Mouse (Mus musculus) gastrocnemius, postnatal 36 days (tissue): ENCODE data around the gene Neurl1a. TPM values are rescaled to one million over a fixed set of nuclear protein-coding genes. Genes with fewer than 3 reads are reported as not detected.

ENCODE experiments used
- DNase-seq, 2 experiments: peaks; one replicate each; pipeline ENCODE4 v3.0.0; 2022
- intact Hi-C: fragments of 180-260 bp; cut with DNase I; formaldehyde crosslinking; loops from one replicate; pipeline ENCODE4 v1.15.1; 2025
- total RNA-seq, 2 experiments: library from RNA; stranded (reverse); gene quantifications; 2 replicates each; pipeline ENCODE4 v1.2.3; 2021

Neurl1a gene
- total RNA-seq, 2 experiments from 2014 or later = 116 to 129 TPM

DNA sequence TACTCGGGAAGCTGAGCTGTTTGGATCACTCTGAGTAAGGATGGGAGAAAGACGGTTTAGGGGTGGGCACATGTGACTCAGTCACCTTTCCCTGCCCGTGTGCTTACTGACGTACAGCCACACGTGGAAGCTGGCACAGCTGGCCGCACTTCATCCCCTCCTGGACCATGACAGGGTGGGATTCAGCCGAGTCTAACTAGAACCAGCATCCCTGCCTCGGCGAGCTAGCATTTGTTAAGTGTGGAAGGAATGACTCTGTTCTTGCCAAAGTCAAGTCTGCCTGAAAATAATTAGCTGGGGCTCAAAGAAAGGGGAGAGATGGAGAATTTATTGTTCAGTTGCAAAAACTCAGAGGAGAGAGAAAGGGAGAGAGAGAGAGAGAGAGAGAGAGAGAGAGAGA, 91.9 kb downstream of the Neurl1a start:
- DNase-seq = no peak
- intact Hi-C loops = no loop called here

DNA sequence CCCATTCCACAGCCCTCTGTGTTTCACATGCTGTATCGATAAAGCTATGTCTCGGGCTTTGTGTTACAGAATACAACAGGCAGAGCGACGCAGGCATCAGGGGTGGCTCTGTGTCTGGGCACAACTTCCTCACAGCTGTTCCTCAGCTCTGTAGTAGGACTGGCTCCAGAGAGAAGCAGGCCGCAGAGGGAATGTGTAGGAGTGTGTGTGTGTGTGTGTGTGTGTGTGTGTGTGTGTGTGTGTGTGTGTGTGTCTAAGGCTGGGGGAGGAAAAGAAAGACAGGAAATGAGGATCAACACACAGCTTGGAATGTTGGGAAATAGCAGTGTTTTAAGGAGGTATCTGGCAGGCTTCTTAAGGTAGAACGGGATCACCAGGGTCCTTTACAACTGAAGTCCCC, 98.1 kb downstream of the Neurl1a start:
- intact Hi-C loops = loop anchor here (2.0 kb wide), 1 partner anchor 62 kb away; no protein-coding TSS in a partner anchor

DNA sequence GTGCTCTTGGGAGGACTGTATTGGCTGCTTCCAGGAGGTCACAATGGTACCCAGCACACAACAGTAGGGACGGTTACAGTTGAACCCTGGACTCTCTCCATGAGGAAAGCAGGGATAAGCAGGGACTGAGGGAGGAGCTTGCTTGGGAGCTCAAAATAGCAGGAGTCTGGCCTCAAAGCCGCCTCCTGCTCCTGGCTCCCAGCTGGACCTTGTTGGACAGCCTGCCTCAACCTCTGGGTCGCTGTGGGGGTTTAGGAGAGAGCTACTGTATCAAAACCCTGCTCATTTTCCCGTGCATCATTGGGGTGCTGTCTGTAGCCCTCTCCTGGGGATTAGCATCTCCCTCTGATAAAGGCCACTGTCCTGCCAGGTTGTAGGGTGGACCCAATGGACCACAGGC, 100.8 kb downstream of the Neurl1a start:
- intact Hi-C loops = no loop called here
- DNase-seq = no peak

More for the DNA sequence above, 98.1 kb downstream of the Neurl1a start:
- DNase-seq = peak in 1 of 2 experiments; percentile 32

DNA sequence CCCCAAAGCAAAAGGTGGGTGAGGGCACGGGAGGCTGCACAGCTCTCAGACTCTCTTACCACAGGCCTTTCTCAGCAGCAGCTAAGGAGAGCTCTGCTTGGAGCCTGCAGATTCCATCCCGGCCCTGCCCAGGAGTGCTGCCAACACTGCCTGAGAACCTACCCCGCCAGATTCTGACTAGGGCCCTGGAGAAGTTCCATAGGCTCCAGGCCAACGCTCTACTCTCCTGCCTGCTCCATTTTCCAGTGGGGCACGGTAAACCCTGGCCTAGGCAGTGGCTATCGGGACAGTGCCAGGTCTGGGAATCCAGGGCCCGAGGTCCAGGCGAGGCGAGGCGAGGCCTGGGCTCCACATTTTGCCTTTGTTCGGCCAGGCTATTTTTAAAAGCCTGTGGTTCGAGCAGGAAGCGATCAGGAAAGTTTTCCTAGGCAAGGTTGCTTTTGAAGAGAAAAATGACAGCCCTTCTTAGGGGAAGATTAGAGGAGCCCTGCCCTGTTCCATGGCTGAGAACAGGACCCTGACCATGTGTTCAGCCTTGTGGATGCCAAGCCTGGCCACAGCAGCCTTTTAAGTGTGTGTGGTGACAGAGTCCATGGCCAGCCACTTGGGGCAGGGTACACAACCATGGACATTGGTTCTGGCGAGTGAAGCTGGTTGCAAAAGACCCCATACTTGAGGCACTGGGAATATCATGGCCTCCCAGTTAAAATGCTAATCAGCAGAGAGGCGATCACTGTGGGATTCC, 101.3 kb downstream of the Neurl1a start:
- intact Hi-C loops = loop anchor here (5.0 to 10.0 kb wide), 2 partner anchors 37 to 215 kb away; no protein-coding TSS in a partner anchor
- DNase-seq = peak; percentile 92

DNA sequence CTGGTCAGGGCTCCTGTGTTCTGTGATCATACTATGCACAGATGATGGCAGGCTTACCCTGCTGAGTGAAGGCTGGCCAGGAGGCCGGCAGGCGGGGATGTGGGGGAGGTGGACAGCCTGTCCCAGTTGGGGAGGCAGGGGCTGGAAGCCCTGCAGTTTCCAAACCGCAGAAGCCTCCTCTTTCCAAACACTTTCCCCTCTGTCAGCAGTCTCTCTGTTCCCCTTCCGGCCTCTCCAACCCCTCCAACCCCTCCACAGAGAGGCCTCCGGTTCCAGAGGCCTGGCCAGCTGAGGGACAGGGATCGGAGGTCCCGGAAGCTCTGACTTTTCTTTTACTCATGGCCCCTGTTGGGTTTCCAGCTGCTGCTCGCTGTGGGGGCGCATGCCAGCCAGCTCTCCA, 102.3 kb downstream of the Neurl1a start:
- intact Hi-C loops = loop anchor here (5.0 to 10.0 kb wide), 2 partner anchors 36 to 214 kb away; no protein-coding TSS in a partner anchor

DNA sequence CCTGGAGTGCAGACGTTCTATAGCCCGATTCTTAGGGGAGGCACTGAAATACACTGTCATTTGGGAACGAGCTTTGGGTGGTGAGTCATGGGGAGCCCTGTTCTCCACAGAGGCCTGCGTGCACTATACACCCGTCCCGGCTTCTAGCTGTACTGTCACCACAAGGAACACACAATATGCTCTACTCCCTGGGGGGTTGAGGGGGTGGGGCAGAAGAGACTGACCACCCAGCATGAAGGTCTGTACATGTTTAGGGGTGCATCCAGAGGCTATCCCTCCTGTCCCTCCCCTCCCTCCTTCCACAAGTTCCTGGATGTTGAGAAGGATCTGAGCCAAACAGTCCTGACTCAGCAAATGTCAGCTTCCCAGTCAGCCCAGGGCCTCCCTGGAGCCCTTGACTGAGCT, 103.4 kb downstream of the Neurl1a start:
- intact Hi-C loops = loop anchor here (2.0 to 10.0 kb wide), 3 partner anchors 15 to 213 kb away; no protein-coding TSS in a partner anchor
- no peak for DNase-seq

More for the DNA sequence above, 102.3 kb downstream of the Neurl1a start:
- DNase-seq = peak in 1 of 2 experiments; percentile 33

DNA sequence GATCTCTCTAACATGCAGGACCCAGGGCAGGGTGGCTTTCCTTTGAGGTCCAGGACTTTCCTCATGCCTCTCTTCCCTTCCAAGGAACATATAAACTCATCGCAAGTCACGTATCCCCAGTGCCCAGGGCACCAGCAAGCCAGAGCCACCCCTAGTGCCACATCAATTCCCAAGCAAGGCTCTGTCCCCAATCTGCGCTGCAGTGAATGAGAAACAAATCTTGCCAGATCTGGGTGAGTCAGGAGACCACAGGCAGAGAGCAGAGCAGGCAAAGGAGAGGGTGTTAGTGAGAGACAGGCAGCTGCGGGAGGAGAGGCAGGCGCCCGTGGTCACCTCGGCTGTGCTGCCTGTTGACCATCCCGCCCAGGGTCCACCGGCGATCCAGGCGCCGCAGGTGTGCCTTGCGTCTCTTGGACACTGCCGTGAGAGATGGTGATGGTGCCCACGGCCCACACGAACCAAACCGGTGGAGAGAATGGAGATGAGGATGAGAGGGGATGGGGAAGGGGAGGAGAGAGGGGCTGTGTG, 104.1 kb downstream of the Neurl1a start:
- intact Hi-C loops = loop anchor here (2.0 to 10.0 kb wide), 3 partner anchors 14 to 212 kb away; no protein-coding TSS in a partner anchor
- DNase-seq = no peak

DNA sequence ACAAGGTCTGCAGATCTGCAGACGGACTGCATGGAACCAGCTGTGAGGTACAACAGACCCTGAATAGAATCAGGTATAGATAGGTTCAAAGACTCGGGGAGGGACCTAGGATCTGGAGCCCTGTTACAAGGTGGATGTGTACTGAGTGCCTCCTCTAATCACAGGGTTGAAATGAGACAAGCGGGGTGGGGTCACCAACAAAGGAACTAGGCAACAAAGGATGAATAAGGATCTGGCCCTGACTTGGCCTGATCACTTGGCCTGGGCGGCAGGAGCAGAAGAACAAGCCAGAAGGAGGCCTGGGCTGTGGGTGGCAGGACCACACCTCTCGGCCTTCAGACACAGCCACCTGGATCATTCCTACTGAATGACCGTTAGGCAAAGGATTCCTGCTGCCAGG, 107.0 kb downstream of the Neurl1a start:
- intact Hi-C loops = loop anchor here (10.0 kb wide), 1 partner anchor 209 kb away; no protein-coding TSS in a partner anchor
- no peak for DNase-seq

DNA sequence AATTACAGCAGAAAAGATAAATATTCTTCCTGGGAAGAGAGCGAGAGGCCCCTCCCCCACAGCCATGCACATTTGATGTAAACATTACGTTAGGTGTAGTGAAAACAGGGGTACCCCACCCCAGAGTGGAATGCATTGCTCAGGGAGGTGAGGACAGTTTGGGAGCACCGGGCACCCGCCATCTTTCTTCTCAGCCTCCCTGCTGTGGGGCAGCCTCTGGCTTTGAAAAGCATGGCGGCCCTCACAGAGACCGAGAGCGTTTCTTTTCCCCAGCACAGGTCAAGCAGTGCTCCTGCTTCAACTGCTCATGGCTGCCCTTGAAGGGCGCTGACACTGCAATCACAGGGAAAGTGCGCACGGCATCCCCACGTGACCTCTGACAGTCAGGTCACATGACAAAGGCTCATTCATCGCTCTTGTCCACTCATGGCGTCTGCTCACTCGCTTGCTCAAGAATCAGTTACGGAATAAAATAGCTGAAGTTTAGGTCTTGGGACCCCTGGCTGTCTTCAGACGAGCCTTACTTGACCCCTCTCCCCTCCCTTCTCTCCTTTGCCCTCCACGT, 108.3 kb downstream of the Neurl1a start:
- no peak for DNase-seq
- intact Hi-C loops = loop anchor here (10.0 kb wide), 1 partner anchor 208 kb away; no protein-coding TSS in a partner anchor

DNA sequence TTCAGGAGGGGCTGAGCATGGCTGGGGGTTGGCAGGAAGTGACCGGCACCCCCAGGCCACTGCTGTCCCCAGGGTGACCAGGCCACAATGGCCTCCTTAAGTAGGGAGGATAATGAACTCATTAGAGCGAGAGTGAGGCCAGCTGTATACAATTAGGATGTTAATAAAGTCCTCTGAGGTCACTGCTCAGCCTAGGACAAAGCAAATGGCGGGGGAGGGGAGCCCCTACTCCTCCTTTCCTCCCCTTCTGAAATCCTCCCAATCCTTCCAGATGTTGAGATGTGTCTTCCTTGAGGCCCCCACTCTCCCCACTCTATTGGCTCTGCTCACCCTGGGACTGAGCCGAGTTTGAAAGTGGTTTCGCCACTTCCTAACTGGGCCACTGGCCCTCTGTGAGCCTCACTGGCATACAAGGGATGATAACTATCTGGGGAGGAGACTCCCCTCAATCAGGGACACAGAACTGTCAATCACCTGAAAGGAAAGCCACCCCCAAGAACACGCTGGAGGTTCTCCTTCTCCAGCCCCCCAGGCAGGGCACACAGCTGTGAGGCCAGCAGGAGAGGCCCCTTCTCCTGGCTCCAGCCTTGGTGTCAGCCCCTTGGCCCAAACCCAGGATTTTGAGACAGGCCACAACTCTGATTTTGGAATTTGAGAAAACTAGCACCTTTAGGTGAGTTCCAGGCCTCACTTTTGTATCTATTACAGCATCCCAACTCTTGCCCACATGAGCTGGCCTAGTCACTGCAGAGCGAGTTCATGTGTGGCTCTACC, 112.9 kb downstream of the Neurl1a start:
- no peak for DNase-seq
- intact Hi-C loops = no loop called here

DNA sequence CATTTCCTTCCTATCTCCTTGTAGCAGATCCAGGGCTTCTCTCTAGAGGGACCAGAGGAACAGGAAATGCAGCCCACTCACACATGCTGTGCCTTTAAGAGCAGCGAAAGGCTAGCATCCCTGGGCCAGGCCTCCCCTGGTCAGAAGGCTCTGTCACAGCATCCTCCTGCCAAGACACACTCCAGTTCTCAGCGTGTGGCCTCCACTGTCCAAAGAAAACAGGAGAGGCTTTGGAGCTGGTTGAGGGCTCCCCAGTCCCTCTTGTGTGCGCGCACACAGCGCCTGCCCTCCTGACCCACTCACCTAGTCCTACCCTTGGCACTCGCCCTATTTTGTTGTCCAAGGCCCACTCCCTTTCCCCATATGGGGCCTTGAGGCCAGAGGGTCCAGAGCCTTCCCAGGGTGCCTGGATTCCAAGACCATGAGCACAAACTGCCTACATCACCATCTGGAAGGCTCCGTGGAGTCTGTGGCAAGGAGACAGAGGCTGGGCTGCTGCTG, 113.9 kb downstream of the Neurl1a start:
- intact Hi-C loops = no loop called here
- no peak for DNase-seq

DNA sequence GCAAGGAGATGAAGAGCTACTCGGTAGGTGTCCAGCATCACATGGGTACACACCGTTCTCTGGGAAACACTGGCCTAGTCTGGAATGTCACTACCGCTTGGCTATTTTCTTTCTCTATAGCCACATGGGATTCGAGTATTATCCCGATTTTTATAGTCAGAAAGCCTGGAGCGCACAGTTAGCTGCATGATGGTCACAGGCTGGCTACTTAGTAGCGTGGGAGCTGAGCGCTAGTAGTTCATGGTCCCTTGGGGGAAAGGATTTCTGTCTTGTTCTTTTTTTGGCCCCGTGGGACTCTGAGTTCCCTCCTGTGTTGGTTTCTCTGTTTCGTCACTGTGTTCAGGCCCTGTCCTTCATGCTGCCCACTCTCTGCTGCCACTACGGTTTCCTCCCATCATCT, 119.5 kb downstream of the Neurl1a start:
- DNase-seq = no peak
- intact Hi-C loops = no loop called here

DNA sequence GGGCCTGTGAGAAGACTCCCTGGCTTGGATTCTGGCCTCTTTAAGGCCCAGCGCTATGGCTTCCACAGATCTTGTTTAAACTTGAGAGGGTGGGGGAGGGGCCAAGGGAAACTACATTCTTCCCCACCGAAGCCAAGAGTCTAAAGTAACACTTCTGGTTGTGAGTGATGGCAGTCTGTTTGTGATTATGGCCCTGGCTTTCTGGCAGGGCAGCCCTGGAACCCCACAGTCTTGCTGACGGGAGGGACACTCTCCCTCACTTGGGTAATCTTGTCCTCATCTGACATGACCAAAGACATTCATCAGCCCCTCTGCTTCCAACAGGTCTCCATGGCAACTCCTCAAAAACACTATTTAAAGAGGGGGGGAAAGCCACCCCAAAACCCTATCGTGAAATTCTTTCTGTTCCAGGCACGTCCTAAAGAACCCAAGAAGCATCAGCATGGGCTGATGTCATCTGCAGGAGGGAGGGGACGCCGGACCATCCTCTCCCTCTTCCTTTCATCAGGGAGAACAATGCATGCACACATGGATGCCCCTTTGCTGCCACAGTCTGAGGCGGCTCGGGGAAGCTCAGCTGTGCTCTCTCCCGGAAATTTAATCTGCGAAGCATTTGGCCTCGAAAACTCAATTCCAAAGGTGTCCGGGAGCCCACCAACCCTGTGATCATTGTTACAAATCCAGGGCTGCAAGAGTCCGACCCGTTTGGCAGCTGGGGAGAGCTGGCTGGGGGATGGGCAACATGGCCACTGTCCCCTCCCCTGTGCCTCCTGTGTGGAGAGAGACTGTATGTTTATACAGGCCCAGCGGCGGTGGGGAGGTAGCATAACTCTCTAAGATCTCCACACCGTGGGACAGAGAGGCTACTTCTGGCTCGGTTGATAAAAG, 122.9 kb downstream of the Neurl1a start:
- no peak for DNase-seq
- intact Hi-C loops = no loop called here

DNA sequence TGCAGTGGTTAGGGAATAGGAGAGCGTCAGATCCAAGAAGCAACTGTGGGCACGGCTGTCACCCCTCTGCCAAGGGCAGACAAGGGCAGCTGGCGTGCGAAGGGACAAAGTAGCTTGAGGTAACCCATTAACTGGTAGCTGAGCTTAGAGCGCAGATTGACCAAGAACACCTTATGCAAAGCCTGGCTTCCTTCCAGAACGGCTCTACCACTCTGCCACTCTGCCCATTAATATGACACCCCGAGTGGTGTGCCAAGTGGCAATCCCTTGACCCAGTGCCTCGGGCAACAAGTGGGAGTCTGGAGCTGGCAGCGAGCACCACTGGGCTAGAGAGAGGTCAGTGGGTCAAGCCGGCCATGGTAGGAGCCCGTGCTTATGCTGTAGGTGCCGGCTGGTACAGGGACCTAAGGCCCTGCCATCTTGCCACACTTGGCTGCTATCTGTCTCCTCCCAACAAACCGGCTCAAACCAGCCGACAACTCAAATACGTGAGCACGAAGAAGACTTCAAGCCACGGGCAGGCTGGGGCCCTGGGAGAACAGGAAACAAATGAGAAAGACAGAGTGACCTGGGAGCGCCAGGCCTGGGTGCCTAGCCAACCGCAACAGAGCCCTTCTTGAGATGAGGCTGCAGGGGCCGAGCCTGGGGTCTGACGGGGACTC, 123.7 kb downstream of the Neurl1a start:
- DNase-seq = peak in 1 of 2 experiments; percentile 44
- intact Hi-C loops = no loop called here

DNA sequence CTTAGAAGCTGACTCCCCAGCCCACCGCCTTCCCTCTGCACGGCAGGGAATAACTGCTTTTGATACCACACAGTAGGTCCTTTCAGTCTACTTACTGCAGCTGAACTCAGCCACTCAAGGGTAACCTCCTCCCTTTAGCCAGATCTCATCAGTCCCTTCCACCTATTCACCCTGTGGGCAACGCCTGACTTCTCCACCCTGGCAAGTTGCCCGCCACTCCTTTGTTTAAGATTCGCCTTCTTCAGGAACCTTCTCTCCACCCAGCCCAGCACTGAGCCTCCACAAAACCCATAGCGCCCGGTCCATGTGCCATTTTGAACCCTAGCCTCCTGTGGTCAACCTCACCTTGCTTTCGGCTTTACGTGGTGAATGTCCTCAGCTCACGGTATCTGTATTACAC, 124.5 kb downstream of the Neurl1a start:
- no peak for DNase-seq

DNA sequence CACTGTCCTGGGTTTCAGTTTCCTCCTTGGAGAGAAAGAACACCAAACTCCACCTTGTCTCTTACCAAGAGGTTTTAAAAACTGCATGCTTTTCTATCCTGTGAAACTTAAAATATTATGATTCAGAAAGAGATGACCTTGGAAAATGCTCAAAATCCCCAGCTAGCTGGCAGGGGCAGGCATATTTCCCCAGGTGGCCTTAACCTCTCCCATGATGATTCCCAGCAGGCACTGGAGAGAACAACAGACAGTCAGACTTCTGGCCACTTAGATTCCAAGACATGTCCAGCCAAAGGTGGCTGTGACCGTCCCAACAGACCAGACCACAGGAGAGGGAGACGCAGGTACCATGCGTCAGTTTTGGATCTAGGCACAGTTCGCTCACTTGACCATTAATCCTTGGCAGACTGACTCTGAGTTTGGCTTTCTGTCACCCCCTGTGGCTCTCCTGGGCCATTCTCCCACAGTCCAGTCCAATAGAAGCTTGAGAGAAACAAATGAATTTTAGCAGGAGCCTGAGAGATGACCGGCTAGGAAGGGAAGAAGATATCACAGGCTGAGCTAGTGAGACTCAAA, 125.6 kb downstream of the Neurl1a start:
- peak in 1 of 2 experiments; percentile 11 for DNase-seq
- intact Hi-C loops = no loop called here

More for the DNA sequence above, 124.5 kb downstream of the Neurl1a start:
- intact Hi-C loops = no loop called here

DNA sequence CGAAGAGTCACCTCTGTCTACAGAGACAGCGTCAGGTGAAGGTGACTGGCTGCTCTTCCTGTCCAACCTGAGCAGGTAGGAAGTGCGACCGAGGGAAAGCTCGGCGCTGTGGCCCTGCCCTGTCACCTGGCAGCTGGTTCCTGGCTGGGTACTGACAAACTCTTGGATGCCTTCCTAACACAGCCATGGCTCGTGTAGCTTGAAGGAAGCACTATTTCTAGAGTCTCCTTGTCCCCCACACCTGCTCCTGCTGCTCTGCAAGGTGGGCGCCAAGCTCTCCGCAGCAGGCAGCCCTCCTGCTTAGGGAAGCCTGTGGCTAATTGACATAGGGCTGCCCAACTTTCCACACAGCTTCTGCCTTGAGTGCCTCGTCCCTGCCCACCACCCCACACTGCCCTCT, 126.8 kb downstream of the Neurl1a start:
- DNase-seq = no peak
- intact Hi-C loops = no loop called here

DNA sequence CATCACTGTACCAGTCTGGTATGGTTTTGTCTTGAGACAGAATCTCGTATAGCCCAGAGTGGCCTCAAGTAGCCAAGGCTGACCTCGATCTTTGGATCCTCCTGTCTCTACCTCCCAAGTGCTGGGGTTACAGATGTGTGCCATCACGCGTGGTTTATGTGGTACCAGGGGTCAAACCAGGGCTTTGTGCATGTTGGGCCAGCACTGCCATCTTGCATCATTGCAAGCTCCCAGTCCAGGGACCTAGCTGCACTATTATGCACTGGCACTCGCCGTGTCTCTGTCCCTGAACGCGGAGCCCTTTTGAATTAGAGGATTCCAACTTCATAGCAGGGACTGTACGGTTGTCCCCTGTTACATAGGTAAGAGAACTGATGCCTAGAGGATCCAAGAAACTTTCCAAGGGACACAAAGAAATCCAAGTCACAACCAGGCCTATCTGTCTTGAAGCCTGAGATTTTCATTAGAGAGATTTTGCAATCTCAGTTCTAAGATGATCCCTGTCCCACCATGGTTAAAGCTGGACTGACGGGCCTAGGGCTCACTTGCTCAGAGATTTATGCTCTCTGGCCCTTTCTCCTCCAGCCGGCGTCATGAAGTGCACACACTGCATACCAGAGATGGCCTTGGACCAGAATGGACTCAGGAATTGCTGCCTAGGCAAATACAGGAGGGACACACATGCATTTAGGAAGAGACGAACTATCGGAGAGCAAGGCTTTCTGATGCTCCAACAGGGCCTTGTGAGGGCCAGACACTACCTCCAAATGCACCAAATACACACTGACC, 127.7 kb downstream of the Neurl1a start:
- intact Hi-C loops = no loop called here
- DNase-seq = no peak
